Mouse (Mus musculus) CH12.LX (cell line): Measurements from ENCODE around the gene St3gal3. TPM values are rescaled to one million over a fixed set of nuclear protein-coding genes. Genes with fewer than 3 reads are reported as not detected.

Experiments used
- DNase-seq: peaks from one replicate; pipeline ENCODE4 v3.0.0-alpha.2; 2013; ENCODE audit errors: extremely low read depth
- H3K27ac ChIP-seq: 2 replicates; pipeline ENCODE4 v1.5.1; 2012; ENCODE audit warnings: low read depth, mild to moderate bottlenecking, control low read depth, moderate library complexity; ENCODE audit not compliant: insufficient read depth
- H3K27me3 ChIP-seq: replicated peaks from 2 replicates; pipeline ENCODE3; 2012; ENCODE audit warnings: inconsistent platforms
- H3K36me3 ChIP-seq, 2 experiments: replicated peaks in 1 of 2; 2 replicates each; pipeline versions ENCODE3 to v1.6.1; 2012; ENCODE audit warnings: inconsistent platforms in 1 of 2, low read length in 1 of 2, mild to moderate bottlenecking in 1 of 2, mixed read lengths in 1 of 2, moderate library complexity in 1 of 2; ENCODE audit not compliant: control insufficient read depth in 1 of 2, insufficient read depth in 1 of 2
- H3K4me1 ChIP-seq, 2 experiments: 2 replicates each; pipeline ENCODE4 v1.6.1; 2012; ENCODE audit warnings: inconsistent platforms in 1 of 2, moderate library complexity in 1 of 2; ENCODE audit not compliant: insufficient read depth in 2 of 2, control insufficient read depth in 1 of 2
- H3K4me2 ChIP-seq: 2 replicates; pipeline ENCODE4 v1.6.1; 2012; ENCODE audit warnings: low read depth, mild to moderate bottlenecking, control low read depth; ENCODE audit not compliant: poor library complexity, insufficient read depth, severe bottlenecking
- H3K4me3 ChIP-seq, 3 experiments: fragments of 150-350 bp in 1 of 3; sonication (generic) in 1 of 3; replicated peaks in 1 of 3; 2 replicates each; pipeline versions ENCODE3 to v1.5.1; 2011 to 2012; ENCODE audit warnings: low read depth in 2 of 3, low read length in 2 of 3, mild to moderate bottlenecking in 2 of 3, moderate library complexity in 2 of 3, control low read depth in 1 of 3, improper control_type of control experiment in 1 of 3, inconsistent platforms in 1 of 3, mixed read lengths in 1 of 3; ENCODE audit not compliant: poor library complexity in 1 of 3
- H3K79me2 ChIP-seq: replicated peaks from 2 replicates; pipeline ENCODE4 v1.6.1; 2012; ENCODE audit warnings: mild to moderate bottlenecking, moderate library complexity; ENCODE audit not compliant: control insufficient read depth, poor library complexity, insufficient read depth, severe bottlenecking; ENCODE audit errors: extremely low read depth
- H3K9ac ChIP-seq: 2 replicates; pipeline ENCODE4 v1.6.1; 2012; ENCODE audit warnings: low read depth, mild to moderate bottlenecking, control low read depth, moderate library complexity; ENCODE audit not compliant: insufficient read depth
- H3K9me3 ChIP-seq: replicated peaks from 2 replicates; pipeline ENCODE3; 2012; ENCODE audit warnings: low read length, inconsistent platforms, mixed read lengths
- BHLHE40 ChIP-seq: IDR thresholded peaks from 2 replicates; pipeline ENCODE4 v1.6.1; 2011; ENCODE audit warnings: mild to moderate bottlenecking, low read depth, low read length, improper control_type of control experiment
- CHD2 ChIP-seq: IDR thresholded peaks from 2 replicates; pipeline ENCODE4 v1.6.1; 2011; ENCODE audit warnings: low read length, improper control_type of control experiment
- EP300 ChIP-seq: IDR thresholded peaks from 2 replicates; pipeline ENCODE4 v1.6.1; 2011; ENCODE audit warnings: low read length, improper control_type of control experiment
- ETS1 ChIP-seq: conservative IDR thresholded peaks from 2 replicates; pipeline ENCODE4 v1.6.1; 2012; ENCODE audit warnings: low read depth, mild to moderate bottlenecking, inconsistent platforms, low read length, improper control_type of control experiment, moderate library complexity
- GABPA ChIP-seq: IDR thresholded peaks from 2 replicates; pipeline ENCODE4 v1.6.1; 2012; ENCODE audit warnings: low read depth, low read length, improper control_type of control experiment, inconsistent platforms; ENCODE audit not compliant: insufficient replicate concordance
- HCFC1 ChIP-seq: IDR thresholded peaks from 2 replicates; pipeline ENCODE4 v1.6.1; 2012; ENCODE audit warnings: low read depth, mild to moderate bottlenecking, inconsistent platforms, low read length, improper control_type of control experiment
- JUND ChIP-seq: conservative IDR thresholded peaks from 2 replicates; pipeline ENCODE4 v1.6.1; 2011; ENCODE audit warnings: low read depth, low read length, improper control_type of control experiment
- KAT2A ChIP-seq: IDR thresholded peaks from 2 replicates; pipeline ENCODE4 v1.6.1; 2012; ENCODE audit warnings: low read length, improper control_type of control experiment, inconsistent platforms; ENCODE audit not compliant: insufficient replicate concordance
- MAFK ChIP-seq: IDR thresholded peaks from 2 replicates; pipeline ENCODE4 v1.6.1; 2011; ENCODE audit warnings: low read length, improper control_type of control experiment; ENCODE audit not compliant: insufficient replicate concordance
- MAX ChIP-seq: IDR thresholded peaks from 2 replicates; pipeline ENCODE4 v1.6.1; 2011; ENCODE audit warnings: low read length, improper control_type of control experiment
- MAZ ChIP-seq: IDR thresholded peaks from 2 replicates; pipeline ENCODE4 v1.6.1; 2012; ENCODE audit warnings: low read depth, mild to moderate bottlenecking, inconsistent platforms, low read length, improper control_type of control experiment, moderate library complexity
- MXI1 ChIP-seq: IDR thresholded peaks from 2 replicates; pipeline ENCODE4 v1.6.1; 2011; ENCODE audit warnings: mild to moderate bottlenecking, low read depth, low read length, improper control_type of control experiment
- POLR2AphosphoS2 ChIP-seq: IDR thresholded peaks from 2 replicates; pipeline ENCODE4 v1.6.1; 2011; ENCODE audit warnings: low read depth, low read length, improper control_type of control experiment
- RAD21 ChIP-seq: IDR thresholded peaks from 2 replicates; pipeline ENCODE4 v1.6.1; 2011; ENCODE audit warnings: low read depth, mild to moderate bottlenecking, low read length, improper control_type of control experiment, moderate library complexity
- RCOR1 ChIP-seq: conservative IDR thresholded peaks from 2 replicates; pipeline ENCODE4 v1.6.1; 2012; ENCODE audit warnings: low read depth, mild to moderate bottlenecking, inconsistent platforms, low read length, improper control_type of control experiment
- SIN3A ChIP-seq: IDR thresholded peaks from 2 replicates; pipeline ENCODE4 v1.6.1; 2012; ENCODE audit warnings: low read length, improper control_type of control experiment, inconsistent platforms
- TCF12 ChIP-seq: IDR thresholded peaks from 2 replicates; pipeline ENCODE4 v1.6.1; 2014; ENCODE audit warnings: low read depth, mild to moderate bottlenecking, inconsistent platforms, low read length, improper control_type of control experiment
- UBTF ChIP-seq: IDR thresholded peaks from 2 replicates; pipeline ENCODE4 v1.6.1; 2012; ENCODE audit warnings: low read depth, mild to moderate bottlenecking, inconsistent platforms, low read length, improper control_type of control experiment, moderate library complexity
- ZC3H11A ChIP-seq: IDR thresholded peaks from 2 replicates; pipeline ENCODE4 v1.6.1; 2012; ENCODE audit warnings: low read depth, mild to moderate bottlenecking, inconsistent platforms, low read length, improper control_type of control experiment
- ZKSCAN1 ChIP-seq: IDR thresholded peaks from 2 replicates; pipeline ENCODE4 v1.6.1; 2012; ENCODE audit warnings: low read depth, inconsistent platforms, low read length, improper control_type of control experiment, borderline replicate concordance
- ZNF384 ChIP-seq: IDR thresholded peaks from 2 replicates; pipeline ENCODE4 v1.6.1; 2012; ENCODE audit warnings: low read depth, low read length, improper control_type of control experiment, inconsistent platforms
- dilution Hi-C: fragments of 300-500 bp; cut with MboI; formaldehyde crosslinking; loops from 2 replicates; pipeline ENCODE4 v1.14.3; 2020; ENCODE audit warnings: low sequenced_read_pairs; ENCODE audit not compliant: extremely low pct_unique_long_range_greater_than_20kb, extremely low pct_ligation_motif_present
- in situ Hi-C: fragments of 300-500 bp; cut with MboI; formaldehyde crosslinking; loops from 3 replicates; pipeline ENCODE4 v1.14.3; 2019; ENCODE audit warnings: low sequenced_read_pairs, low pct_ligation_motif_present, low pct_unique_long_range_greater_than_20kb, mixed read lengths
- polyA plus RNA-seq: library from polyadenylated mRNA; unstranded; fragments of >175 nt; gene quantifications from 2 replicates; pipeline ENCODE4 v1.2.1, GENCODE M21; 2012; ENCODE audit warnings: low read depth; ENCODE audit not compliant: insufficient read length
- total RNA-seq, 2 experiments: library from RNA; depleted of rRNA; stranded (reverse); fragments of 300-350 nt in 1 of 2; fragments of >200 nt in 1 of 2; gene quantifications; 2 replicates each; pipeline ENCODE4 v1.2.3; 2012 to 2014

The St3gal3 gene
- total and polyA plus RNA-seq, 3 experiments, result 7.1 to 10.1 (median 8.2) TPM

- TF ChIP-seq JUND (no peak), TCF12 (no peak), MAX (no peak), RAD21 (no peak), SIN3A (no peak), MAFK (no peak), POLR2AphosphoS2 (no peak), GABPA (no peak), RCOR1 (no peak)
Measured at GRCm38 (mm10) chr4:117999951-118000350, 134.8 kb downstream of the St3gal3 start.

GRCm38 (mm10) chr4:117997381-117998269, 137.1 kb downstream of the St3gal3 start:
- Histone ChIP-seq H3K36me3 (peaks cover 0 to 15% of the 10 kb centered on the region in 2 experiments), H3K27me3 (no peaks in the 10 kb centered on the region), H3K9ac (no peak overlapping the region), H3K4me2 (no peak overlapping the region), H3K27ac (no peak overlapping the region), H3K4me1 (peaks cover 0 to 10% of the 10 kb centered on the region in 2 experiments; a peak in 1 of 4 replicates), H3K79me2 (no peaks in the 10 kb centered on the region; the same call in 1 of the 2 replicates), H3K9me3 (no peaks in the 10 kb centered on the region), H3K4me3 (no peak overlapping the region)
- no peak for DNase-seq
- TF ChIP-seq MAZ (no peak), KAT2A (no peak), EP300 (no peak), TCF12 (no peak), POLR2AphosphoS2 (no peak), CHD2 (no peak), HCFC1 (no peak), MAFK (no peak), UBTF (no peak), ZC3H11A (no peak), BHLHE40 (no peak), MXI1 (no peak), ZNF384 (no peak), ZKSCAN1 (no peak), MAX (no peak), ETS1 (no peak)
- dilution Hi-C loops (no loop called here), in situ Hi-C loops (no loop called here)

More at GRCm38 (mm10) chr4:117999951-118000350, 134.8 kb downstream of the St3gal3 start:
- Histone ChIP-seq H3K27ac (no peak overlapping the region), H3K36me3 (peaks cover 0 to 13% of the 10 kb centered on the region in 2 experiments), H3K4me2 (no peak overlapping the region), H3K79me2 (no peaks in the 10 kb centered on the region; the same call in 1 of the 2 replicates), H3K4me3 (no peak overlapping the region), H3K9me3 (no peaks in the 10 kb centered on the region), H3K9ac (no peak overlapping the region), H3K27me3 (no peaks in the 10 kb centered on the region), H3K4me1 (peaks cover 0 to 10% of the 10 kb centered on the region in 2 experiments; a peak in 1 of 4 replicates)
- no peak for DNase-seq
- dilution Hi-C loops (no loop called here), in situ Hi-C loops (no loop called here)
